Mouse (Mus musculus) CD8-positive naive resting alpha-beta T cell, adult 57 days (primary cell): ENCODE data around the gene Mmp20. TPM values are rescaled to one million over a fixed set of nuclear protein-coding genes. Genes with fewer than 3 reads are reported as not detected.

Experiments used
- total RNA-seq: library from RNA; stranded (reverse); gene quantifications from one replicate; pipeline ENCODE4 v1.2.4, GENCODE M21; 2023

Mmp20 gene
- not detected for total RNA-seq

DNA sequence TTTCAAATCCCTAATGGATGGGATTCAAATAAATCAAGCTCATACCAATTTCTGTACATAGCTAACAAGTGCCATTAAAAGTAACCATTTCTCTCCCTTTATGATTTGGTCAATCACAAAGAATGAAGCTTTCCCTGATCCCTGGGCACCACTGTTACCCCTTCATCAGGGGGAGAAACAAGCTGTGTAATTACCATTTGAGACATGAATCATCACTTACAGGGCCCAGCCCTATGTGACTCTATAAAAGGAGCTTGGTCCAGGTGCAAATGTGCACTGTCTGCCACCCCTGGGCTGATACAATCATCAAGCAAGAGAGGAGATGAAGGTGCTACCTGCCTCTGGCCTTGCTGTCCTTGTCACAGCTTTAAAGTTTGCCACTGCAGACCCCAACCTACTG lies at the start of gene Mmp20:
Gene Mmp20 (plus strand): TSS at position 301 of the 400 bp plus-strand sequence.

DNA sequence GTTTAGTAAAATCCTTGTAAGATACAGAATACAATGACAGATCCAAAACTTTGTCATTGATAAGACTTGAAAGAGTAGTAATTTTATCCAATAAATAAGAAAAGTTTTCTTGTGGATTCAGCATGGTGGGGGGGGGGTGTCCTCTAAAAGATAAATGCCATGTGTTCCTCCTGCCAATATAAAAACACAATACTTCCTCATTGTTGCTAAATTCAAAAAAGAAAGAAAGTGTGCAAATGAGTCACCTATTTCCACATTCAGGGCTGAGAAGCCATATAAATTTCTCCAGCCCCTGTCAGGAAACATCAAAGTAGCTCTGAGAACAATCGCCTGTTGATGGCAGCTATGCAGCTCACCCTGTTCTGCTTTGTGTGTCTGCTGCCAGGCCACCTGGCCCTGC lies 63.8 kb downstream of the Mmp20 start, which contains the start of gene Mmp7:
Gene Mmp7 (plus strand): TSS at position 301 of the 400 bp plus-strand sequence.

Other genes starting within 250 kb of the Mmp20 start
- not detected for gene Mmp1b, start 240.2 kb upstream of the Mmp20 start, total RNA-seq
- not detected for gene Mmp3, start 182.4 kb upstream of the Mmp20 start, total RNA-seq
- gene Mmp10, start 125.9 kb upstream of the Mmp20 start, total RNA-seq = not detected
- gene Mmp8, start 69.8 kb upstream of the Mmp20 start, total RNA-seq = 0.28 TPM
- not detected for gene Mmp27, start 56.8 kb upstream of the Mmp20 start, total RNA-seq
- not detected for gene Mmp7, start 63.9 kb downstream of the Mmp20 start, total RNA-seq
- 82.6 TPM for gene Tmem123, start 135.8 kb downstream of the Mmp20 start, total RNA-seq
- gene Birc2, start 208.8 kb downstream of the Mmp20 start, total RNA-seq = 92.1 TPM
- 160 TPM for gene Birc3, start 245.0 kb downstream of the Mmp20 start, total RNA-seq